Mouse (Mus musculus) right cerebral cortex, postnatal 10 days (tissue): Measurements from ENCODE around the gene 2310007B03Rik.
A peak's percentile ranks its signal among the peaks of the same experiment; 100 is the strongest.
"Not testable (repeated sequence)": the region's sequence is repeated elsewhere in the genome, so short reads cannot be mapped to it uniquely, and the experiment has no call there.

Experiments used
- DNase-seq, 2 experiments: peaks; one replicate each; pipeline ENCODE4 v3.0.0; 2021; ENCODE audit warnings: low spot score in 2 of 2

2310007B03Rik gene

DNA sequence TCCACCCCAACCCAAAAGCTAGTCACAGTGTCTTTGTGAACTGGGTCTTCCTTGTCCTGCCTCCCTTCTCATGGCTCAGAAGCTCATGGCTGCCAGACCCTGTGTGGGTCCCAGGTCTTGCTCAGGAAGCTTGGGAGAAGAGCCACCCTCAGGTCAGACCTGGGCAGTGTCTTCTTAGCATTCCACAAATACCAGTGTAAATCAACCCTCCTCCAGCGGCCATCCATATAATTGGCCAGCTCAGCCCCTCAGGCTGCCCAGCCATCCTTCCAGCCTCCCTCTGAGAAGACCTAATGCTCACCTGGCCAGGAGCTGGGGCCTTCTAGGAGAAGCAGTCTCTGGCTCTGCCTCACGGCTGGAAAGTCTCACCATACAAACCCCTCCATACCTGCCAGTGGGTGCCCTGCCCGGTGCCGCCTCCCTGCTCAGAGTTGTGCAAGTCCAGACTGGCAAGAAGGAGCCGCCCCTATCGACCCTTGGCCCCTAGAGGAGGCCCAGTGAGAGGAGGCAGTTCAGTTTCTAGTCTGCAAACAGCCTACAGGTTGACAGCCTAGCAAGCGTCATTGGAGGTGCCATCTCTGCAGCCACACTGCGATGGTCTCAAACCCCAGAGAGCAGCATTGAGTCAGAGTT lies at the start of gene 2310007B03Rik:
TSS of gene 2310007B03Rik (minus strand) at position 448 of the 633 bp plus-strand sequence.
- DNase-seq: no peak

- DNase-seq: peak; percentile 77 to 80
Measured at GRCm38 (mm10) chr1:93210213-93210641, 49.5 kb upstream of the 2310007B03Rik start.

DNA sequence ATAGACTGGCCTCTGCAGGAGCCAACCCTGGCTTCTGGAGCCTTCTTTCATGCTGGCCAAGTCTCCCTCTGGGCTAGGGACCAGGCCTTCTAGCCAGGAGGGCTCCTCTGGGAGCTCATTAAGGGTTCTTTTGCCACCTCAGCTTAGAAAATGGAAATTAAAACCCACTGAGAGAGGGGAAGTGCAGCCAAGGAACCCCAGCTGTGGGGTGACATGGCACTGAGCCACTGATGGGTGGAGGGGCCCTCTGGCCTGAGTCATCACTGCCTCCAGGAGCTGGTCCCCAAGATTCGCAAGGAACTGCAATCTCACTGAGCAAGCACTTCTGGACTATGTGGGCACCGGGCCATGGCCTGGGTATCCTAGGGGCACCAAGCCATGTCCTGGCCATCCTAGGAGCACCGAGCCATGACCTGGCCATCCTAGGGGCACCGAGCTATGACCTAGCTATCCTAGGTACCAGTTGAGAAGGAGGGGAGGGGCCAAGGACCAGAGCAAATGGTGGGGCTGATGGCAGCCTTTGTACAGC lies 46.9 kb upstream of the 2310007B03Rik start:
- peak; percentile 44 to 61 for DNase-seq

GRCm38 (mm10) chr1:93206277-93206970 lies 45.7 kb upstream of the 2310007B03Rik start:
- no peak for DNase-seq

DNA sequence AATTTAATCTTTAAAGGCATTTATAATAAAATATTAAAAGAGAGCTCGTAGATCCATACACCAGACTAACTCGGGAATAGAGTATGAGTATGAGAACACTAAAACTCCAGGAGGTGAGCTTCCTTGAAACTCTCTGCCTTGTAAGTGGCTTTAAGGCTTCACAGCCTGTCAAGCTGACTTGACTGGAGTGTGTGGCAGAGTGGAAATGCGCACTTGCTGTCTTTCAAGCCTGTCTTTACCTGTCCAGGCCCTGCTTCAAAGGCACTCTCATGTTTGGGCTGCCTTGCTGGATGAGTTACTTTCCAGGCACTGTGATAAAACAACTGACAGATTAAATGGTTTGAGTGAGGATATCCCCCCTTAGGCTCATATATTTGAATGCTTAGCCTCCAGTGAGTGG lies 37.2 kb upstream of the 2310007B03Rik start:
- no peak for DNase-seq

GRCm38 (mm10) chr1:93197454-93197853 lies 36.7 kb upstream of the 2310007B03Rik start:
- not testable (repeated sequence) for DNase-seq

DNA sequence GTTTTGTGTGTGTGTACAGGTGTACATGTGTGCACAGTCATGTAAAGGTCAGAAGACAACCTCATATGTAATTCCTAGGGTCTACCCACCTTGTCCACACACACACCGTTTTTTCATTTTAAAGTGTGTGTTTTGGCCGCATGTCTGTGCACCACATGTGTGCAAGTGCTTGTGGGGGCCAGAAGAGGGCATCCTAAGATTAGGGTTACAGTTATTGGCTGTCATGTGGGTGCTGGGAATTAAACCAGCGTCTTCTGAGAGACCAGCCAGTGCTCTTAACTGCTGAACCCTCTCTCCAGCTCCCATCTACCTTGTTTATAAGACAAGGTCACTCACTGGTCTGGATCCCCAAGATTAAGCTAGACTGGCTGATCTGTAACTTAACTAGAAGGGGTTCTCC lies 34.2 kb upstream of the 2310007B03Rik start:
- no peak for DNase-seq

DNA sequence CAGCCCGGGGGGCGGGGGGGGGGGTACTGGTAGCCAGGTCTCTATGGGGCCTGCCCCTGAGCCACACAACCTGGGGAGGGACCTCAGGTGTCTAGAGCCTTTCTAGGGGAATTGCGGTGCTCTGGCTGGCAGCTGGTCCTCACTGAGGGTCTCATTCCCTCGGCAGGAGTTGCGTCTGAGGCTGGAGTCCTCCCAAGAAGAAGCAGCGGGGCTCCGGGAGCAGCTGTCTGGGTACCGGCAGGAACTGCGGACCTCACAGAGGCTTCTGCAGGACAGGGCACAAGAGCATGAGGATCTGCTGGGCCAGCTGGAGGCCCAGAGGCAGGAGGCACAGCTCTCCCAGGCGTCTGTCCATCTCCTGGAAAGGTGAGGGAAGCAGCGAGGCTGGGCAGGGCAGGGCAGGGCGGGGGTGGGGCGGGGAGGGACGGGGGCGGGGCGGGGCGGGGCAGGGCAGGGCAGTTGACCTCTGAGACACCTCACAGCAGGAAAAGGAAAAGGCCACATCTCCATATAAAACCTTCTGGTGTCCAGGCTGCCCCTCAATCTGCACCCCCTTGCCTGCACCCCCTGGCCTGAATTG lies 30.1 kb upstream of the 2310007B03Rik start:
- no peak for DNase-seq

GRCm38 (mm10) chr1:93184071-93184828 lies 23.5 kb upstream of the 2310007B03Rik start:
- peak; percentile 35 to 56 for DNase-seq

DNA sequence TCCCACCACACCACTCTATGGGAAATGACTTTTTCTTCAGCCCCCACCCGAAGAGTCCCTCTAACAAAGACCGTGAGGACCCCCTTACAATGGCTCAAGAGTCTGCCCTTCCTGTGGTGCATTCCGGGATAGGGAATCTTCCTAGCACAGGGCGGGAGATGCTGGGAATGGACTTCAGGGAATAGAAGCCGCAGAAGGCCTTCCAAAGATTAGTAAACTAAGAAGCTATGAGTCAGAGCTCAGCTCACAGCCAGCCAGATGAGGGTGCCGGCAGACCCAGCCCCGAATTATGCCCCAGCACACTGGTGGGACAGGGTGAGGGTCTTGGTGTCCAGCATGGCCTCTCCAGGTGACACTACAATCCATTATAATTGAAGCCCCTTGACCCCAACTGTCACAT lies 21.5 kb upstream of the 2310007B03Rik start:
- no peak for DNase-seq

- peak; percentile 62 to 72 for DNase-seq
Measured at GRCm38 (mm10) chr1:93176525-93177332, 16.0 kb upstream of the 2310007B03Rik start.

GRCm38 (mm10) chr1:93175849-93176248 lies 15.1 kb upstream of the 2310007B03Rik start:
- DNase-seq: no peak

- DNase-seq: peak; percentile 63 to 86
Measured at GRCm38 (mm10) chr1:93174399-93174798, 13.7 kb upstream of the 2310007B03Rik start.

DNA sequence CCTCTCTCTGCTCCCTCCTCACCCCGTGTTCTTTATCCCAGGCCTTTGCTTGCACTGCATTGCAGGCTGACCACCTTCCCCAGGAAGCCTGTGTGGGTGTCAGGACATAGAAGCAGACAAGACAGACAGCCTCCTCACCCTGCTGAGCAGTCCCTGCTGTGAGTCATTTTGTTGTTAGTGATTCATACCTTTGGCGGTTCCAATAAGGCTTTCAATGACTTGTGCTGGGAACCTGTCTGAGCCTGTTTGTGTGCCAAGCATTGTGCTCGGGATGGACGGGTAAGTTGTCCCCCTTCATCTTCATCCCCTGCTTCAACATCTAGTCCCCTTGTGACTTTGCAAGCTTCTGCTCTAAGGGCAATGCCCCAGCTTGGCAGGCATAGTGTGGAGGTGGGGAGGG lies 12.9 kb upstream of the 2310007B03Rik start:
- DNase-seq: no peak

GRCm38 (mm10) chr1:93168295-93168775 lies 7.6 kb upstream of the 2310007B03Rik start, which contains the start of gene Crocc2:
Gene Crocc2 (plus strand): TSS chr1:93168725.
- DNase-seq: peak in 1 of 2 experiments; percentile 46

- no peak for DNase-seq
Measured at GRCm38 (mm10) chr1:93166346-93167079, 5.8 kb upstream of the 2310007B03Rik start.

GRCm38 (mm10) chr1:93165447-93165846 lies 4.7 kb upstream of the 2310007B03Rik start:
- no peak for DNase-seq

DNA sequence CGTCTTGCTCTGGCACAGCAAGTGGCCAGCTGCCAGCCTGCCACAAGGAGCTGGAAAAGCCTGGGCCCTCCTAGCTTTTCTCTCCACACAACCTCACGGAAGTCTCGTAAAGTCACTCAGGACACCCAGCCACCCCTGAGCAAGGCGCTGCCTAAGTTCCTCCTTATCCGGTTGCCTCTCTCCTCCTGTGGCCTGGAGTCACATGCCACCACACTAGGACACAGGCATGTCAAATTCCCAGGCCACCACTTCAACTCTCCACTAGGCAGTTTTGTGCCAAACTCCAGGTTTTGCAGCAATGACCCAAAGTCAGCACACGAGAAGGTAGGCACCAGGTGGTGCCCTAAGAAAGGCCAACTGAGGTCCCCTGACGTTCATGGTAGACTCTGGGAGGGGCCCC lies 1.8 kb upstream of the 2310007B03Rik start:
- DNase-seq: no peak

- DNase-seq: no peak
Measured at GRCm38 (mm10) chr1:93161921-93162320, 1.2 kb upstream of the 2310007B03Rik start.

GRCm38 (mm10) chr1:93161350-93161749 lies 602 bp upstream of the 2310007B03Rik start:
- DNase-seq: no peak
